Mouse (Mus musculus): Measurements from ENCODE around the gene Tgfb2. TPM values are rescaled to one million over a fixed set of nuclear protein-coding genes. Genes with fewer than 3 reads are reported as not detected.

Tgfb2 gene
- polyA plus RNA-seq, 1 experiment from 2014 or later = 69.0 TPM

DNA sequence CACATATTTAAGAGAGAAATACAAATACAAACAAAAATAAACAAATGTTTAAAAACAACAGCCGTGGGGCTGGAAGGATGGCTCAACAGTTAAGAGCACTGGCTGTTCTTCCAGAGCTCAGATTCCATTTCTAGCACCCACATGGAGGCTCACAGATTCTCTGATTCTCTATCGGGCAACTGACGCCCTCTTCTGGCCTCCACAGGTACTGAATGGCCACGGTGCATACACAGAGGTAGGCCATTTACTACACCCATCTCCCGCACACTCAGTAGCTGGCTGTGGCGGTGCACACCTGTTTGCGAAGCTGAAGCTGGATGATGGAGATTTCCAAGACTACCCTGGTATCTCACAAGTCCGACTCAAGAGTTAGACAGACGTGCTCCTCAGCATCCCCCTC, 13.9 kb upstream of the Tgfb2 start:
- Histone ChIP-seq H3K27ac (ENCODE audit: poor library complexity, severe bottlenecking) (no peak overlapping the region), H3K4me3 (no peak overlapping the region), H3K4me1 (replicated peaks) (0 out of 2 replicates have a peak, but pooled peaks cover 2% of the 10 kb centered on the region), H3K9me3 (replicated peaks) (no peaks in the 10 kb centered on the region), H3K36me3 (peaks cover 40% of the 10 kb centered on the region), H3K4me2 (no peak overlapping the region), H3K9ac (no peak overlapping the region), H3K27me3 (replicated peaks) (no peaks in the 10 kb centered on the region)
- 87% methylated on average over 9 of the region's 9 CpGs for WGBS
- no peak for ATAC-seq (ENCODE audit: insufficient number of reproducible peaks, low FRiP score)

DNA sequence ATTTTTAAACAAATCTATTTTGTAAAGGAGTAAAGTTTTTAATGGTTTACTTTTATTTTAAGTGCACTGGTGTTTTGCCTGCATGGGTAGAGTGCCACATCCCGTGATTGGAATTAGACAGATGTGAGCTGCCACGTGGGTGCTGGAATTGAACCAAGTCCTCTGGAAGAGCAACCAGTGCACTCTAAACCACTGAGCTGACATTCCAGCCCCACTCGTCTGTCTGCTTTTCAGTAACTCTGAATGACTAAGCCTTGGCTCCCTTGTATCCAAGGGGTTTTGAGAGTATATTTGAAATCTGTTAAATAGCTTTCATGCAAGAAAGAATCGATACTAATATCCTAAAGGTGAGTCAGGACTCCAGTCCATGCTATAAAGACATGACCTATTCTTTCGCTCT, 13.1 kb upstream of the Tgfb2 start:
- WGBS = 77% methylated on average over 5 of the region's 5 CpGs
- Histone ChIP-seq H3K27me3 (replicated peaks) (no peaks in the 10 kb centered on the region), H3K36me3 (peaks cover 40% of the 10 kb centered on the region), H3K4me3 (no peak overlapping the region), H3K27ac (ENCODE audit: poor library complexity, severe bottlenecking) (no peak overlapping the region), H3K4me2 (no peak overlapping the region), H3K9ac (no peak overlapping the region), H3K9me3 (replicated peaks) (no peaks in the 10 kb centered on the region), H3K4me1 (replicated peaks) (0 out of 2 replicates have a peak, but pooled peaks cover 2% of the 10 kb centered on the region)
- ATAC-seq (ENCODE audit: insufficient number of reproducible peaks, low FRiP score) = no peak

DNA sequence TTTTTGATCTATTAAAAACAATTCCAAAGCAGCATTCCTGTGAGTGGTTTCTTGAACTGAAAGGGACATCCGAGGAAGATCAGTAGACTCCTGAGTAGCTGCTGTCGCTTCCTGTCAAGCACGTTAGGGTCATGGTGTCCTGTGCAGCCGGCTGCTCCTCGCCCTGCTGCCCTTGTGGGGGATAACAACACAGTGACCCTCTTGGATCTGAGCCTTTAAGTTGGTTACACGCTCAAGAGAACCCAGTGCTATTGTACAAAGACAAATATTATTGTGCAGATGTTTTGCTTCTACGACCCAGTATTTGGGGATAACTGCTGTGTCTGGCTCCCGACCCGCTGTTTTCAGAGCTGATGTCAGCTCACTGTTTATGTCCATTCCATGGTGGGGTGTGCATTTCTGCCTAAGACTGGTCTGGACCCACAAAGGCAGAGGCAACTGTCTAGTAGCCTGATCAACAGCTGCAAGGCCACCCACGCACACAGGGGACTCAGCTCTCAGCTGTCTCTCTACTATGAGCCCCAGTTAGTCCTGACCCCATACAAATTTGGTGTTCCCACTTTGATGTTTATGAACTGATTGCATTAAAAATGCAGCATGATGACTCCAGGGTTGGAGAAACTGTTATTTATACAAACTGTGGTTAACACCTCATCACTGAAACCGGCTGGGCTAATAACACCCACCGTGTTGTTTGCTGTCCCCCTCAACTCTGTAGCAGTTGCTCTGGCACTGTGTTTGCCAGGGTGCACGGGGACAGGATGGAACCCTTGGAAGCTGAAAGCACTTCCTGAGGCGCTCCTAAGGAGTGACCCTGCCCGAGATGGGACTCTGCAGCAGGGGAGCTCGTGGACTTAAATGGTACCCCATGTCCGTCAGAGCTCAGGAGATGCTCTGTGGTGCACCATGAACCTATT, 9.4 kb upstream of the Tgfb2 start:
- no peak for ATAC-seq (ENCODE audit: insufficient number of reproducible peaks, low FRiP score)

DNA sequence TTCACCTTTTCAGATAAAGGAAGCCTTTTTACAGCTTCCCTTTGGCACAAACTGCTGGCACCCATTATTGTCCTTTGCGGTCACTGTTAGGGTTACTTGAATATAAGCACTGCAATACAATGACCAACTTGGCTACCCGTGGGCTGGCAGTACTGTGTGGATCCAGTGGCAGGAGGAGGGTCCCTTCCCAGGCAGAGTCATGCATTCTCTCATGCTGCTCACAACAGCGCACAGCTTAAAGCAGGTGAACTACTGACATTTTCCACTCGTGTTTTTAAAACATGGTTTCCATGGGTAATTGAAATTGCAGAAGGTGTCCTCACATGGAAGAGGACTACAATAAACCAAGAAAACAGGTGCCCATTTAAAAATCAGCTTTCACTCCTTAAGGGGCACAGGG, 8.4 kb upstream of the Tgfb2 start:
- 84% methylated on average over 4 of the region's 4 CpGs for WGBS
- Histone ChIP-seq H3K27me3 (replicated peaks) (no peaks in the 10 kb centered on the region), H3K4me3 (no peak overlapping the region), H3K4me2 (no peak overlapping the region), H3K9ac (no peak overlapping the region), H3K27ac (ENCODE audit: poor library complexity, severe bottlenecking) (no peak overlapping the region), H3K9me3 (replicated peaks) (no peaks in the 10 kb centered on the region), H3K36me3 (peaks cover 20% of the 10 kb centered on the region), H3K4me1 (replicated peaks) (no peaks in the 10 kb centered on the region)
- no peak for ATAC-seq (ENCODE audit: insufficient number of reproducible peaks, low FRiP score)

More for the DNA sequence above, 9.4 kb upstream of the Tgfb2 start:
- no peak overlapping the region for H3K27ac ChIP-seq (ENCODE audit: poor library complexity, severe bottlenecking)
- H3K27me3 ChIP-seq (replicated peaks) = no peaks in the 10 kb centered on the region
- 77% methylated on average over 17 of the region's 17 CpGs for WGBS
- H3K36me3 ChIP-seq = peaks cover 29% of the 10 kb centered on the region
- H3K4me3 ChIP-seq = no peak overlapping the region
- H3K4me1 ChIP-seq (replicated peaks) = no peaks in the 10 kb centered on the region
- H3K9ac ChIP-seq = no peak overlapping the region
- H3K4me2 ChIP-seq = no peak overlapping the region
- no peaks in the 10 kb centered on the region for H3K9me3 ChIP-seq (replicated peaks)

DNA sequence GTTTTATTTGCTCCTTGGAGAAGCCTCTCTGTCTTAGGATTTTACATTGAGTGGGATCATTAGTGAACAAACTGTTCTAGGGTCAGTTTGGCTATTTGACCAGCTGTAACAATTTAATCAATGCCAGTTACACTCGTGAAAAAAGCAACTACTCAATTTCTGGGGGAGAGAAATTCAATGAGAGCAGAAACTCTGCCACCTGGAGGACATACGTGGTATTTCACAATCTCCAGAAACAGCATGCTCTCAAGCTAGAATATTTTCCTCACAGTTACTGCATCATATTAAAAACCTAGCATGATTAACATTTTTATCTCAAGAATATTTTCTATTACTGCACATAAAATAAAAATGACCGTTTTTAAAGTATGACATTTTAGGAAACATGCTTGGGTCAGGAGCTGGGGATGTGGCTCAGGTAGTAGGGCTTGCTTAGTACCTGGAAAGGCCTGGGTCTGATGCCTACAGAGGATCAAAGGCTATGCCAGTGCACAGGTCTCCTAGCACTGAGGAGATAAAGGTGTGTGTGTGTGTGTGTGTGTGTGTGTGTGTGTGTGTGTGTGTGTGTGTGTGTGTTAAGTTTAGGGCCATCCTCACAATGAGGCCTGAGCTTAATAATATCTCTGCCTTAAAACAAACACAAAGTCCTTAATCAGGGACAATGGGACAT, 7.1 kb upstream of the Tgfb2 start:
- H3K36me3 ChIP-seq = peaks cover 17% of the 10 kb centered on the region
- no peak overlapping the region for H3K9ac ChIP-seq
- no peaks in the 10 kb centered on the region for H3K27me3 ChIP-seq (replicated peaks)
- no peak overlapping the region for H3K27ac ChIP-seq (ENCODE audit: poor library complexity, severe bottlenecking)
- ATAC-seq (ENCODE audit: insufficient number of reproducible peaks, low FRiP score) = no peak
- no peaks in the 10 kb centered on the region for H3K9me3 ChIP-seq (replicated peaks)
- 4% methylated on average over 3 of the region's 3 CpGs for whole genome bisulfite sequencing
- no peaks in the 10 kb centered on the region for H3K4me1 ChIP-seq (replicated peaks)
- H3K4me3 ChIP-seq = no peak overlapping the region
- no peak overlapping the region for H3K4me2 ChIP-seq

DNA sequence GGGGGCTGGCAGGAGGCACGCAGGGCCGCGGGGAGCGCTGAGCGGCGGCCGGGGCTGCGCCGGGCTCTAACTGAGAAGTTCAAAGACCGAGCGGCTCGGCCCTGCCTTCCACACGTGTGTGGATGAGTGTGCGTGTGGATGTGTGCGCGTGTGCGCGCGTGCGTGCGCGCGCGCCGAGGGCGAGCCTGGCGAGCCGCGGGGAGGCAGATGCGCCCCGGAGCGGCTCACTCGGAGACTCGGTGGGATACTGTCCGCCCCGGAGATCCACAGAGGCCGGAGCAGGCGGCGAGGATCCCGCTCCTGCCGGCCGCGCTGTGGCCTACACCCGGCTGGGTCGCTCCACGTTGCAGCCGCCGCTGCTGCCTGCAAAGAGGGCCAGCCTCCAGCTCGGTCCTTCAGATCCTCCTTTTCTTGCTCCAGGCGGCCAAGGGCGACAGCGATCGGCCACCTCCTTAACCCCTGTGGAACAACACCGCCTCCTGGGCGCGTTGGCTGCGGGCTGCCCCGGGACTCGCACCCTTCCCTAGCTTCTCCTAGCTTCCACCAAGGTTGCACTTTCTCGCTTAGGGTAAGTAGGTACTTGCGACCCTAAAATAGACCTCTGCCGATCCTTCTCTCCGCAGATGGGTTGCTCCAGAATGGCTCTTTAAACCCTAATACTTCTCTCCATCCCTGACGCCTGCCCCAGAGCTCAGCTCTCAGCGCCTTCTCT, 430 bp downstream of the Tgfb2 start:
- Histone ChIP-seq H3K9ac (peak overlapping the region; percentile 90), H3K4me1 (replicated peaks) (peaks cover 17% of the 10 kb centered on the region; the same call in 1 of the 2 replicates), H3K27me3 (replicated peaks) (no peaks in the 10 kb centered on the region), H3K4me3 (peak overlapping the region; percentile 71), H3K4me2 (peak overlapping the region; percentile 75), H3K9me3 (replicated peaks) (no peaks in the 10 kb centered on the region), H3K27ac (ENCODE audit: poor library complexity, severe bottlenecking) (peak overlapping the region; percentile 93), H3K36me3 (no peaks in the 10 kb centered on the region)
- ATAC-seq (ENCODE audit: insufficient number of reproducible peaks, low FRiP score) = peak; percentile 69
- WGBS = under 1% methylated on average over 63 of the region's 65 CpGs

DNA sequence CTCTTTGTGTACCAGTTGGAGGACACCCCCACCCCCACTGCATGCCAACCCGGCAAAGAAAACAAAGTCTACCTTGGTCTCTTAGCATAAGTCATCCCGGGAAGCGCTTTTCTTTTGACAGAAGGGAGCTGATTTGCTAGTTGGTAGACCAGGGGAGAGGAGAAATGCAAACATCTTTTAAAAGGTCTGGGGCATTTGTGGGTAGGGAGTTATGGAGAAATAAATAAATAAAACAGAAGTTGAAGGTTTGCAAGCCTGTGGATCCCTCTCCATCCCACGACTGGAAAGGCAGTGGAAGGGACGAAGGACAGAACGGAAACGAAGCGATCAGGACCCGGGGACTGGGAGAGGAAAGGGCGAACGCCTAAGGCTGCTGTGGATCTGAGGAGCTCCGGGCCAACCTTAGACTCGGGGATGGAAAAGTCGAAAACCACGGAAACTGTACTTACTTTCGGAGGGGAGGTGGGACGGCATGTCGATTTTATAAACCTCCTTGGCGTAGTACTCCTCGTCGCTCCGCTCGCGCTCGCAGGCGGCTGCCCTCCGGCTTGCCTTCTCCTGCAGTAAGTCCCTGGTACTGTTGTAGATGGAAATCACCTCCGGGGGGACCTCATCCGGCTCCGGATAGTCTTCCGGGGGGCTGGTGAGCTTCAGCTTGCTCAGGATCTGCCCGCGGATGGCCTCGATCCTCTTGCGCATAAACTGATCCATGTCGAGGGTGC, 1.6 kb downstream of the Tgfb2 start:
- Histone ChIP-seq H3K4me1 (replicated peaks) (peaks cover 18% of the 10 kb centered on the region; the same call in 1 of the 2 replicates), H3K27ac (ENCODE audit: poor library complexity, severe bottlenecking) (peak overlapping the region; percentile 93), H3K9ac (peak overlapping the region; percentile 90), H3K4me3 (peak overlapping the region; percentile 71), H3K9me3 (replicated peaks) (no peaks in the 10 kb centered on the region), H3K36me3 (no peaks in the 10 kb centered on the region), H3K4me2 (peak overlapping the region; percentile 75), H3K27me3 (replicated peaks) (no peaks in the 10 kb centered on the region)
- no peak for ATAC-seq (ENCODE audit: insufficient number of reproducible peaks, low FRiP score)
- under 1% methylated on average over 36 of the region's 36 CpGs for WGBS

DNA sequence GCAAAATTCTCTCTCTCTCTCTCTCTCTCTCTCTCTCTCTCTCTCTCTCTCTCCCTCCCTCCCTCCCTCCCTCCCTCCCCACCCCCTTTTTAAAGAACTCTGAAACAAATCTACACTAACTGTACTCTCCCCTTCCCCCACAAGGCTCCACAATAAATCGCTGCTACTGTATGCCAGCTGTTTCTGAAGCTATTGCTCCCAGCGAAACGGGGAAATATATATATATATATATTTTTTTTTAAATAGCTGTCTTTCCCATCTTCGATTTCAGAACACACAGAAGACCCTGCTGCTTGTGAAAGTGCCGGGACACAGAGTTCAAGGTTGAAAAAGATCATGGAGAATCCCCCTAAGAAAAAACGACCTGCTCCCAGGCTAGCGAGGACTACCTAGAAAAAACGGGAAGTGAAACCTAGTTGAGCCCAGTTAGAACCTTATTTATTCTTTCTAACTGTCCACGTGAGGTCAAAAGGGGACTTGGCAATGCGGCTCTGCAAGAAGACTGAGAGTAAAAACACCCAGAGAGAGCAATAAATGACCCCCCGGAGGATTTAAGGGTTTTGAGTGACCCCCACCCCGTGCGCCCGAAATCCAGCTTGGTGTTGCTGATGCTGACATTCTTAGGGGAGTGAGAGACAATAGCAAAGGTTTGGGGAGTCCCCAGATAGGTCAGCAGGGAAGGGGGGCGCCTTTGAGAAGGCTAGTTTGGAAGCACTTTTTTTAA, 2.4 kb downstream of the Tgfb2 start:
- peak overlapping the region; percentile 75 for H3K4me2 ChIP-seq
- H3K27me3 ChIP-seq (replicated peaks) = no peaks in the 10 kb centered on the region
- peak overlapping the region; percentile 90 for H3K9ac ChIP-seq
- under 1% methylated on average over 15 of the region's 15 CpGs for WGBS
- H3K9me3 ChIP-seq (replicated peaks) = no peaks in the 10 kb centered on the region
- H3K4me1 ChIP-seq (replicated peaks) = peaks cover 18% of the 10 kb centered on the region; the same call in 1 of the 2 replicates
- H3K36me3 ChIP-seq = 0 out of 2 replicates have a peak, but pooled peaks cover 6% of the 10 kb centered on the region
- ATAC-seq (ENCODE audit: insufficient number of reproducible peaks, low FRiP score) = no peak
- peak overlapping the region; percentile 93 for H3K27ac ChIP-seq (ENCODE audit: poor library complexity, severe bottlenecking)
- H3K4me3 ChIP-seq = peak overlapping the region; percentile 71

DNA sequence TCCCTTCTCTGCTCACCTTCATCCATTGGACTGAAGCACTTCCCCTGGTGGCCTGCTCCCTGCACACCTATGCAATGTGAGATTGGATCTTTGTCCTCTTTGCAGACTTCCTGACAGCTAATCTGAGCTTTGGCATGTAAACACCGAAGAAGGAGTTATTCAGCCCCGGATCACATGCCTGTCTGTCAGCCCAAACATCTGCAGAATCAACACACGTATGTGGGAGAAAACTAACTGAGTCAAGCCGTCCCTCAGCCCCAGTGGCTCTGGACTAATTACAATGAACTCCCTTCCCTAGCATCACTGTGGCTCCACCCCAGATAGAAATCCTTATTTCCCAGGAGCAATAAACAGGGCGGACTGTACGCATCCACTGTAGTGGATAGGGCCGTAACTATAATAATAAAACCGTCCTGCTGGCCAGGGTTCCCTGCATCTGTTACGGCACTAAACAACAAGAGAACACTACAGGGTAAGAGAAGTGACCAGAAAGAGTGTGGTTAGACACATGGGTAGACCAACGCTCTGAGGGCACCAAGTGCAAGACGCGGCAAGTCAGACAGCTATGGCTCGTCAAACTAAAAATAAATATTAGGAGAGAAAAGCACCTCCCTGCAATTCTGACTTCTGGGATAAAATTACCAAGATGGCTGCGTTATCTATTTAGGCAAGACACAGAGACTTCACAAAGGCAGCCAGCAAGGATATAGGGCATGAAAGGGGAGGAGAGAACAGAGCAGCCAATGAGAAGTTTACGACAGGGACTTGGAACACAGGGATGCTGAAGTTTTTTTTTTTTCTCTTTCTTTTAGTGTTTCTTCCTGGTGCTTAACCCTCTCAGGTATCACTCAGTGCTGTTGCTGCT, 3.2 kb downstream of the Tgfb2 start:
- 0 out of 2 replicates have a peak, but pooled peaks have one; percentile 10 for ATAC-seq (ENCODE audit: insufficient number of reproducible peaks, low FRiP score)
- peaks cover 20% of the 10 kb centered on the region; the same call in 1 of the 2 replicates for H3K4me1 ChIP-seq (replicated peaks)
- peaks cover 12% of the 10 kb centered on the region; the same call in 1 of the 2 replicates for H3K36me3 ChIP-seq
- 13% methylated on average over 15 of the region's 15 CpGs for WGBS
- H3K27ac ChIP-seq (ENCODE audit: poor library complexity, severe bottlenecking) = peak overlapping the region; percentile 93
- peak overlapping the region; percentile 71 for H3K4me3 ChIP-seq
- no peaks in the 10 kb centered on the region for H3K27me3 ChIP-seq (replicated peaks)
- H3K9me3 ChIP-seq (replicated peaks) = no peaks in the 10 kb centered on the region
- H3K9ac ChIP-seq = peak overlapping the region; percentile 90
- H3K4me2 ChIP-seq = peak overlapping the region; percentile 75

Measured in heart, embryonic 12.5 days (tissue).